Mouse (Mus musculus) urinary bladder, postnatal 10 days (tissue): ENCODE measurements around the gene Hdac4.

Experiments
- DNase-seq: peaks from one replicate; pipeline ENCODE4 v3.0.0; 2022; ENCODE audit warnings: low spot score

The Hdac4 gene

DNA sequence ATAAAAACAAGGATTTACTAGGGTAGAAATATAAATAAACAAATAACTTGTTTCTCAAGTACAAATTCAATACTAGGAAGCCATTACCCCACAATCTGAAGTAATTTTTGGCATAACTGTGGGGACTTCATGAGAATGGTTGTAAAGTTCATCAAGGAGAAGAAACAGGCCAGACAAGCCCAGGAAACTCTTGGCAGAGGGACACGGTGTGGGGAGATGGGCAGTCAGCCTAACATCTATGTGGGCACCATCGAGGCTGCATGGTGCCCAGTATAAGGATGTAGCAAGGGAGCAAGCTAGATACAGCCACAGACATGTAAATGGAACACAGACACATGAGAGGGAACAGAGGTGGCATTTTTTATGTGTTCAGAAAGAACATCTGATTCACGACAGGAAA, 171.6 kb downstream of the Hdac4 start:
- DNase-seq: no peak

DNA sequence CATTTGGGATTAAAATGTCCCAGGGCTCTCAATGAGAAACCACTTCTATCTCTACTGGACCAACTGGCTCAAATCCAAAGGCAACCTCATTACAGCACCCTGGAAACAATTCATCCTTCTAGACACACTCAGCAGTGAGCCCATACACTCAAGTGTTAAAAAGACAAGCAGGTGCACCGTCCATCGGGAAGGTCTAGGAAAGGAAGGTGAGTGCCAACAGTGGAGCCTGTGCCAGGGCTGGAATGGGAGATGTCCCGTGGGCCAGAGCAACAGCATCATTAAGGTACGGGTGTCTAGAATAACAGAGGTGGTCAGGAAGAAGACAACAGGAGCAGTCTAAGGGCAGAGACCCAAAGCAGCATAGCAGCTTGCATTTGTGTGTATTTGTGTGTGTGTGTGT, 173.5 kb downstream of the Hdac4 start:
- DNase-seq: no peak

DNA sequence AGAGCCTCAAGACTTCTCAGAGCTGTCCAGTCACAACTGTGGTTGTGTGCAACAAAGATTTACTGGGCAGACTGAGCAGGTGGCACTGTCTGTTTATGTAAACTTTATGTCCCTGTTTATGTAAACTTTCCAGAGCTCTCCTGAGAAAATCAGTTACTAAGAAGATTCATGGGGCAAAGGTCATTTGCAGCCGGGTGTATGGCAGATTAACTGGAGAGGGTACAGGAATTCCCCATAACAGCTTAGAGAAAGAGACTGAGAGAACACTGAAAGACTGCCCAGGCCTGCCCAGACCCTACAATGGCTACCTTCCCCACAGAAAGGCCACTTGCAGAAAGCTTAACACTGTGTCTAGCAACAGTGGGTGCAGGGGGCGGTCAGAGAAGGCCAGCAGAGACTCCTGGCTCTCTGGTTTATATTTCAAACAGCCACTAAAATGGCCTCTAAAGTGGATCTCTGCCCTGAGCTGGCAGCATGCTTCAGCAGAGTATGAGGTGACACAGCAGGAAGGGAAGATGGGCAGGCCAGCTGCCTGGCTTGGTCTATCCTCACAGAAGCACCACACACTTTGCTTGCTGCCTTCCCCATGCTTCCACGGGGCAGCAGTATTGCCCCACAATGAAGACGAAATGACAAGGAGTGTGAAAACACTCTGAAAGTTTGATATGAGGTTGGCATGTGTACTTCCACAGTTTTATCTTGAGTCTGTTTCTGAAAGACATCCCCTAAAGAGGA, 179.4 kb downstream of the Hdac4 start:
- no peak for DNase-seq

DNA sequence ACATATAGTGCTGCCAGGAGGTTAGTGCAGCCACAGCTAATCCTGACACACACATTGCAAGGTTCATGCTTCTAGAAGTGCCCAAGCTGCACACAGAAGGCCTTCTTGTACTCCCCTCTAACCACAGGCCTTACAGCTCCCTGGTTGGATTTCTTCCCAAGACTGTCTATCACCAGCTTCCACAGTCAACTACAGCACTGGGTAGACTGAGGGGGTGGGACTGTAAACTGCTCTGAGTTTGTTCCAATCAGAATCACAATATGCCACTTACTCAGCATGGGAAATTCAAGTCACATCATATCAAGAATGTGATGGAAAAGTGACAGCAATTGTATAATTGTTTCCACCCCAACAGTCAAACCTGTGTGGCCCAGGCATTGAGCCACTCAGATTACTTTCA, 180.2 kb downstream of the Hdac4 start:
- no peak for DNase-seq

DNA sequence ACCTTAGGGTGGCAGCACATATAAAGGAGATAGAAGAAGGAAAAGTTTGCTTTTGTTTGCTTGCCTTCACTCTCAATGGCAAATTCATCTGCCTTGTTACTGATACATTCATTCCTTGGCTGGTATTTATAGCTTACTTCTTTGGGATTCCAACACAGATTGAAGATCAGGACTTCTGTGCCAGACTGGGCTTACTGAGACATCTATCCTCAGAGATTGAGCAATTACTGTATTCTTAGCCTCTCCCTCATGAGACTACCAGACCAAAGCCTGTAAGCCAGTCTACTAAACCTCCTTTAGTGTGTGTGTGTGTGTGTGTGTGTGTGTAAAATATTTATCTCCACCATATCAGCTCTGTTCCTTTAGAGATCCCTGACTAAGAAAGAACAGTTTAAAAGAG, 181.0 kb downstream of the Hdac4 start:
- no peak for DNase-seq

DNA sequence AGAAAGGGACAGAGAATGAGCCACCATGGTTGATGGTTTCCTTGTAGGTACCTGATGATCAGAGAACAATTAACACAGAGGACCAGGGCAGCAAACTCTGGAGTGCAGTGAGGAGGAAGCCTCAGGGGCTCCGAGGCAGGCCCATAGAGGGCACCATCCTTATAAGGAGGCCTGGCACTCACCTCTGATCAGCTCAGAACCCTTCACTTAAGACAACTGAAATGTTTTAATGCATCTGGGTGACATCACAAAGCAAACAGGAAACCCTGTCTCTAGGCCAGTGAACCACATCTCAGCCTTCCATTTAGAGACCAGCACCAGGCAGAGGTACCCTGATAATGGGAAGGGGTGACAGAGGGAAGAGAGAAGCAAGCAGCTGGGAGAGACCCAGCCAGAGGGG, 188.8 kb downstream of the Hdac4 start:
- no peak for DNase-seq

DNA sequence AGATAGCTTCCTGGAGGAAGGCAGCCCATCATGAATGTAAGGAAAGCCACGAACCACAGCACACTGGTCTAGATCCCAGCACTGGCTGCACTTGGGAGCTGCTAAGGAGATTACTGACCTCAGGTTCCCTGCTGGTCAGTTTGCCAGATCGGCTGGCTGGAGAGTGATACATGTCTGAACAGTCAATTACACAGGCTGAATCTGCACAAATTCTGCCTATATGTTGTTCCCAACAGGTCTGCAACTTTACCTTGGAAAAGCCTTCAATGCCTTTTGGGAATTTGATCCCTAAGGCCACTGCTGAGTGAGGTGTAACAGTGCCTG, 189.9 kb downstream of the Hdac4 start:
- DNase-seq: no peak

DNA sequence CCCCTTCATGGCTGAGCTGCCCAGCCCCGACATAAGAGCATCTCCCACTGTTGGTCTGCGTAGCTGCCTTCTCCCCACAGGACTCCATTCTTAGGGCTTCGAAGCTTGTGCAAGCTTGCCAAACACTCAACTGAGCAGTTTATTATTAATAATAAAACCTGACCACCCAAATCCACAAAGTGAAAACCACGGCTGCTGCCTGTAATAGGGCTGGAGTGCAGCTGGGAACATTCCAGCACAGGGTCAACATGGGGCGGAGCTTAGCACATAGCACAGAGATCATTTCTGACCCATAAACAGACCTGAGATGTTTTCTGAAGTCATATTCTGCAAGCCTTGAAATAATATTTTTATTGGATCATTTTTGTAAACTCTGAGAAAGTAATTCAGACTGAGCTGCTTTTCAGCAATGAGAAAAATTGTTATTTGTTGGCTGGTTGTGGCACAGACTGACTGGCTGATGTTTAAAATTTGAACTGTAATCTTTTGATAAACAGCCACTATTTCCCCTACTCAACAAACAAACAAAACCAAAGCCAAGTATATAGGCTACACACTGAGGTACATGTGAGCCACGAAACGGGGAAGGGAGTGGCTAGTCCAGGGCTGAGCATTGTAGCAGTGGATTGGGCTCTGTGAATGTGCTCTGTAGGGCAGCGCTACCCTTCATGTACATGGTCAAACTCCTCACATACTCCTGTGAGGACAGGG, 190.4 kb downstream of the Hdac4 start:
- no peak for DNase-seq

DNA sequence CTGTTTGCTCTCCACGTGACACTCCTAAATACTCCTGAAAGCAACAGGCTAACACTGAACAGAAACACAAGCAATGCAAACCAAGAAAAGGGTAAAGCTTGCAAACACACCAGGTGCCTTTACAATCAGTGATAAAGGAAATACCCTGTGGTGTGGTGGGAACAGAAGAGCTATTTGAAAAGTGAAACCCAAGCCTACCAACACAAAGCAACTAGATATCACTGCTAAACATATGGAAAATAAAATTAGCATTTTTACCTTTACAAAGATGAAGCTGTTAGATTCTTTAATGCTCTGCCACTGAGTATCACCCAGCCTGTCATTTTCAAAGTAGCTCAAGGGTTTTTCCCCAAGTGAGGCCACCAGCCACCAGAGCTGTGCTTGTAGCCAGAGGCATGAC, 191.4 kb downstream of the Hdac4 start:
- no peak for DNase-seq

DNA sequence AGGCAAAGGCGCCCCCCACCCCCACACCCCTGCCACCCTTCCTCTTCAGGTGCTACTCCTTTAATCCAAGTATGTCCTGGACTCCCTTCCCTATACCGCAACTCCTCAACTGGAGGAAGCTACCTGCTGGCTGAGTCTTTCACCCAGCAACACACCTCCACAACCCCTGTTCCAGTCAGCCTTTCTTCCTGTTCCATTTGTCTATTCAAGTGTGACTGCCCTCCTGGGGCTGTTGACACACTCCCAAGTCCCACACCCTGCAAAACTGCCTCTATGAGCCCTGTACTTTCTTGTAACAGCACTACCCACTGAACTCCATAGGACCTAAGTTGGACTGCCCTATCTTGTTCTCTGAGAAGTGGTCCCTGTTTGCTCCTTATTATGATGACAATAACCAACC, 195.3 kb downstream of the Hdac4 start:
- DNase-seq: no peak

DNA sequence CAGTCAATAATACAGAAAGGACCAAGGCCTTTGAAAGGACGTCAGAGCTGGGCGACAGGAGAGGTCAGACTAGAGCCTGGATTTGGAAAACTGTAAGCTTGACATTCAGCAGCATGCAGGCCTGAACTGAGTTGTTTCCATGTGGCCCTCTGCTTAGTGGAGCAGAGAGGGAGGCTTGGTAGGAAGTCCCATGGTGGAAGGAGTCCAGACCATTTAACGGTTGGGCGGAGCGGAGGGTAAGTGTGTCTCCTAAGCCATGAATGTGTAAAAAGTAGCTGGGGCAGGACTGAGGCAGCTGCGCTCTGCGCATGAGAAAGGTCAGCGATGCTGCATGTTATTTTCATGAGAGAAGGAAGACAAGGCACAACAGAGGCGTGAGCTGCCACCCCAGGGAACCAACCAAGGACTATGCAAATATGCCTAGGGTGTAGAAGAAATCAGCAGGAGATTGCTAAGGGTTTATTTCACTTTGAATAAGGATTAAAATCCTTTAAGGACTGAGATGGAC, 201.8 kb downstream of the Hdac4 start:
- no peak for DNase-seq

DNA sequence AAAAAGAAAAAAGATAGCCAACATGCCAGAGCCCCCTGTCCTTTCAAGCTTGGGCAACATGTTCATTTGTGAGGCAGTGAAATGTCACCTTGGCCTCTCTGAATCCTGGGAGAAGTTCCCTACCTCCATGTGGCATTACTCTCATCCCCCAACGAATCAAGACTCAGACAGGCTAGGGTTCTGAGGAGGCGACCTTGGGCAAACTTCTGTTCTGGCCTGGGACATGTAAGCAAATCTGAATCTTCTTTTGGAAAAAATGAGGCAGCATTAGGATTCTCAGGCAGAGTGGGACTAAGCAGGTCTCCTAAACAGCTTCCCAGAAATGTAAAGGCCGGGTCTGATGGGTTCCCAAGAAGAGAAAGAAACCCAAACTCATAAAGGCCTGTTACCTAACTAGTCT, 202.8 kb downstream of the Hdac4 start:
- DNase-seq: no peak

DNA sequence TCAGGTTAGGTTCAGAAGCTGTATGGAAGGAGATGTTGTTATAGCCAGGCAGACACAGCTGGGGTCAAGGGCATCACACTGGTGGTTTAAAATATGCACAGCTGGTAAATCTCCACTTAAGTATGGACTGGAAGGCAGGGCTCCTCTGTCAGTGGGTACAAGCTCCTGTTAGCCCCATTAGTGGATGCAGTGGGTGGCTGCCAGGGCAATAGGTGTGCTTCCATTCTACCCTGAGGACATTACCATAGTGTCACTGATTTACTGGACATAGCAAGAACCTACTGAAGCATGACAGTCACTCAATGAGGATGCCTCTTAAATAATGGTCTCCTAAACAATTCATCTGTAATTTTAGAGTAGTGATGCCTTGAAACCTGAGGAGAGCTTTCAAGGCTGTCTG, 203.9 kb downstream of the Hdac4 start:
- no peak for DNase-seq

DNA sequence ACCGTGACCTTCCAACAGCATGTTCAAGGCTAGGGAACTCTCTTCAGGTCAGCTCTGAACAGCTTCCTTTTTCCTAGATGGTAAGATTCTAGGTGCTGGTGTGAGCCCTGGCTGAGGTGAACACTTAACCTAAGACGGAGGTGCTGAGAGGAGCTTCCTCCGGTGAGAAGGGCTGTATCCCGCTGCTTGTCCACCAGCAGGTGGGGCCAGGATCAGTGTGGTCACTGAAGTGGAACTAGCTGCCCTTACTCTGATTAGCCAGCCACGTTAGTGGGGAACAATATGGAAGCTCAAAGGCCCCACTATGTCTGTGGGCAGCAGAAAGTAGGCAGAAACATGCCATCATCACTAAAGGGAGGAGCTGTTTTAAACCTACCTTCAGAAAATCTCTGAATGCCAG, 204.6 kb downstream of the Hdac4 start:
- DNase-seq: no peak

DNA sequence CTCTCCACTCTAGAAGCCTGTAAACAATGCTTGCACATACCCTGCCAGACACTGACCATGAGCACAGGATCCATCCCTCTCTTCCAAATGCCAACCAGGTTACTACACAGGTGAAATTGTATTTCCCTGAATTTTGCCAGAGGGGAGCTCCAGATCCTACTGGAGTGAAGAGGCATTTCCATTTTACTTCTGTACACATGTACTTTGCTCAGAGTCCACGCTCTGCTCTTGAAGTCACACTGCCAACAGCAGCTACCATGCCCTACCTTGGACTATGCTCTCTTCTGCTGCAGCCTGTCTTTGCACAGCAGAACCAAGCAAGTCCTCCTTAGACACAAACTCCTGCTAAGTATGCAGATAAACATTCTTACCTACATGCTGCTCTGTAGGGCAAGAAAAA, 206.6 kb downstream of the Hdac4 start:
- no peak for DNase-seq

DNA sequence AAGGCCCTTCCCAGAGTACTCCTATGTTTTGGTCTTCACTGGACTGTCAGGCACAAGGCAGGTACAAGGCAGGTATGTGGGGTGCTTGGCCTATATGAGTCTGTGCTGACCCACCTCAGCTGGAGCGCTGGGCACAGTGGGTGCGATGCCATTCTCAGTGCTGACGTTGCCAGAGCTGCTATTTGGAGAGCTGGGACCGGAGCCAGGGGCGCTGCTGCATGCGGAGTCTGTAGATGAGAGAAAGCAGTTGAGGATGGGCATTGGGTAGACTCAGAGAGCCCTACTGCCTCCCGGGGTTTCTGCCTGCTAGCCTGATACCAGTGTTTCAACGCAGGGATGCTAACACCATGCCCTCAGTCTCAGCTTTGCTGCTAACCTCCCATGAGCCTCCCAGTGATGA, 208.1 kb downstream of the Hdac4 start:
- DNase-seq: no peak

DNA sequence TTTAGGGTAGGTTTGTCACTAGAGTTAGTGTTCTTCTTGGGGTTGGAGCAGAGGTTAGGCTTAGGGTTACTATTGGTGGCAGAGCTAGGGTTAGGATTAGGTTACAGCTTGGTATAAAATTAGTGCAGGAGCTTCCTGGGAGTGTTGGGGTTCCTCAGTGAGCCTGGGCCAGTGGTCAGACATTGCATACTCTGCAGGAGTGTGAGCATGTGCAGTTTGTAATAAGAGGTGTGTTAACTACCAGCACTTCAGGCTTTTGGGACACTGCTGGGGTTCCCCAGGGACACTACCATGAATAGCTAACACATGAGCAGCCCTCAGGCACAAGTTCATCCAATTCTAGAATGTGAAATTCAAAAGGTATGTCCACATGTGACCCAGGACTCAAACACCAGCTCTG, 209.7 kb downstream of the Hdac4 start:
- DNase-seq: no peak

DNA sequence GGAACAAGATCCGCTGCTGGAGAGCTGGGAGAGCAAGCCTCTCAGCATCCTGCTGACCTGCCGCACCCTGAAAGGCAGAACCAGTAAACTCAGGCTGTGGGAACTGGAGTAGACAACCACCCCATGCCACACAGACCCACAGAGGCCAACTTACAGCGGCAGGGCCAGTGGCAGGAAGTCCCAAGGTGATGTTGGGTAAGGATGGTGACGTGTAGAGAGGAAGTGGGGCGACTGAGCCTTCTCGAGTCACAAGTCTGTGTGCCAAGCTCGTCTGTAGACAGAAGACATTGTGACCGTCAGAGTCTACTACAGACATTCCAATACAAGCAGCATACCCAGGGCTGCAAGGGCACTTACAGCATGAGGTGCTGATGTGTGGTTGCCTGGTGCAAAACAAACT, 211.0 kb downstream of the Hdac4 start:
- no peak for DNase-seq

DNA sequence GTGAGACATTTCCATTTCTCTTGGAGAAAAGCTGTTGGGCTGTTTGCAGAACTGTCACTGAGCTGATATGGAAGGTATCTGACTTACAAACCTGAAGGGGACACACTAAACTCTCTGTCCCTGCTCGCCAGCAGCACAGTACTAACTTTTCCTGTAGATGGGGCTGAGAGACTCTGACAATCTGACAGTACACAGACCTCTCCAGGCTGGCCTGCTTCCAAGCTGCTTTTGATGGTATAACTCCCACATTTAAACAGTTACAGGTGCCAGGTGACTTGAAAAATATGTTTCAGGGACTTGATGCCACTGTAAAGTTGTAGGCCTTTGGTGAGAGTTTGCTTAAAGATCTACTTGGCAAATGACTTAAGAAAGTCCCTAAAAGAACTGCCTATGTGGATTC, 214.1 kb downstream of the Hdac4 start:
- DNase-seq: no peak

DNA sequence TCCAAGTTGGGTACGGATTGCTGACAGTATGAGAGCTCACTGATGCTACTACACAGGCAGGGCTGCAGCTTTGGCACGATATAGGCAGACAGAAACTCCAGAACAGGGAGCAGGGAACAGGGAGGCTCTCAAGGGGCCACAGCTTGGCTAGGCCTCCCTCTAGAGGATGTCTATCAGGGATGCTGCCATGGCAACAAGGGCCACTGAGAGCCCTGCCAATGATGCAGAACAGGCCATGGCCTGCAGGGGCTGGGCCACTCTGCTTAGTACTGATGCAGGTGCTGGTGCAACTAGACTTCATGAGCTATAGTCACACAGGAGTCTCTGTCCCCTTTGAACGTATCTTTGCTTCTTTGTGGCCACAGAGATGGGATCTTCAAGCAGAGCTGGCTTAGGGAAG, 217.1 kb downstream of the Hdac4 start:
- DNase-seq: no peak

DNA sequence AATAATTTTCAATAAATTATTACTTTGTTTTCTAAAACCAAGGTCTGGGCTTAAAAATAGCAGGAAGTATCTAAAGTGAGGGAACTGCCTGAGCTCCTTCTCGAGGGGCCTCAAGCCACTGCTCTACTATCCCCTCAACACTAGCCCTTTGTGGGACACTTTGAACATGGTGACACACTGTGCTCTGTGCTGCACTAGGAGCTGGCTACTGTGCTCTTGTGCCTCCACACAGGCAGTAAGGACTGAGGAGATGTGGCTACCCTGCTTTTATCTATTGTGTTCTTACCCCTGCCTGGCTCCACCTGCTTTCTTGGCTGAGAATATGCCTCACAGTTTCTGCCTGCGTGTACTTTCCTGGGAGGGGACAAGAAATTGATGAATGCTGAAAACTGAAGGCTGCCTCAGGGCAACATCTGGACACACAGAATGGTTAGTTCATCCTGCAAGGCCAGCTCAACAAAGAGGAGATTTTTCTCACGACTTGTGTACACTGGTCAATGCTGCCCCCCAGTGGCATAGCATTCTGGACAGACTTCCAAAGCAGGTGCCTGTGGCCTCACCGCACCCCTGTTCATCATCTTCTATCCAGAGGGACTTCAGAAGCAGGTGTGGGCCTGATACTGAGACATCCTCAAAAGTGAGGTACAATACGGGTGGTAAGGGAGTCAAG, 226.7 kb downstream of the Hdac4 start:
- no peak for DNase-seq

DNA sequence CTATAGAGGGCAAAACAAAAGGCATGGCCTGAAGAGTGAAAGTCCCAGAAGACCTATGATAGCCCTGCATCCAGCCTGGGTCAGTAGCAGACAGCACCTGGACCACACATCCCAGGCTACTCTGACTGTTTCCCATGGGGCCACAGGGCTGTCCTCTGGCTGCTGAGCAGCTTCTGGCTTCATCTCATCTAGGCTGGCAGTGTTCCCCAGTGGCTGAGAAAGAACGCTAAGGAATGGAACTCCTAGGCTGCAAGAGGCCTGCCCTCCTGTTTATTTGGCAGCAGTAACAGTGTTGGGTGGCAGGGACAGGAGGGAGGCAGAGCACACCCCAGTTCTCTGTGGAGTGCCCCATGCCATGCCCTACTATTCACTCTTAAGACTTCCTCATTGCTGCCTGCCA, 228.5 kb downstream of the Hdac4 start:
- no peak for DNase-seq
